Mouse (Mus musculus) olfactory bulb, adult 2 months (tissue): Measurements from ENCODE around the gene Ehf. TPM values are rescaled to one million over a fixed set of nuclear protein-coding genes. Genes with fewer than 3 reads are reported as not detected.

Source experiments
- H3K27ac ChIP-seq: fragments of 200-500 bp; 2 replicates; pipeline ENCODE4 v1.5.1; 2012; ENCODE audit warnings: low read depth, low read length; ENCODE audit not compliant: insufficient read depth
- H3K4me1 ChIP-seq: fragments of 200-500 bp; 2 replicates; pipeline ENCODE4 v1.6.1; 2012; ENCODE audit warnings: low read length; ENCODE audit not compliant: control insufficient read depth, insufficient read depth
- H3K4me3 ChIP-seq: fragments of 200-500 bp; 2 replicates; pipeline ENCODE4 v1.5.1; 2012; ENCODE audit warnings: mild to moderate bottlenecking, low read depth, low read length, moderate library complexity; ENCODE audit not compliant: insufficient read depth
- CTCF ChIP-seq: fragments of 200-500 bp; IDR thresholded peaks from 2 replicates; pipeline ENCODE4 v1.5.1; 2012; ENCODE audit warnings: low read depth, mild to moderate bottlenecking, low read length, moderate library complexity; ENCODE audit not compliant: insufficient read depth
- POLR2A ChIP-seq: fragments of 200-500 bp; IDR thresholded peaks from 2 replicates; pipeline ENCODE4 v1.6.1; 2012; ENCODE audit warnings: mild to moderate bottlenecking, low read depth, low read length, moderate library complexity; ENCODE audit not compliant: insufficient read depth
- WGBS: fragments of 180-500 bp; shearing (Covaris S2); methylation state at CpG from one replicate; pipeline ENCODE4 v1.1.7; 2018; 5-methylcytosine and 5-hydroxymethylcytosine counted together
- polyA plus RNA-seq: library from polyadenylated mRNA; stranded (reverse); fragments of >200 nt; gene quantifications from 2 replicates; pipeline ENCODE4 v1.2.4, GENCODE M21; 2012; ENCODE audit warnings: low replicate concordance; ENCODE audit not compliant: missing spikeins, insufficient read depth, insufficient read length

Gene Ehf
- polyA plus RNA-seq, 1 experiment = not detected

GRCm38 (mm10) chr2:103336000-103336399 lies 32.9 kb upstream of the Ehf start:
- 80% methylated on average over 3 of the region's 3 CpGs for WGBS
- Histone ChIP-seq H3K4me3 (no peak overlapping the region), H3K4me1 (no peaks in the 10 kb centered on the region), H3K27ac (no peak overlapping the region)
- no peak for TF ChIP-seq POLR2A
- no peak for TF ChIP-seq CTCF

GRCm38 (mm10) chr2:103331666-103332191 lies 28.7 kb upstream of the Ehf start:
- Histone ChIP-seq H3K27ac (no peak overlapping the region), H3K4me1 (no peaks in the 10 kb centered on the region), H3K4me3 (no peak overlapping the region)
- 92% methylated on average over 3 of the region's 3 CpGs for WGBS
- TF ChIP-seq POLR2A (no peak), CTCF (no peak)

GRCm38 (mm10) chr2:103328731-103329130 lies 25.7 kb upstream of the Ehf start:
- Histone ChIP-seq H3K4me3 (no peak overlapping the region), H3K27ac (no peak overlapping the region), H3K4me1 (0 out of 2 replicates have a peak, but pooled peaks cover 2% of the 10 kb centered on the region)
- 89% methylated on average over 4 of the region's 4 CpGs for WGBS
- TF ChIP-seq CTCF (no peak), POLR2A (no peak)

- H3K4me1 ChIP-seq = 0 out of 2 replicates have a peak, but pooled peaks cover 2% of the 10 kb centered on the region
- H3K27ac ChIP-seq = no peak overlapping the region
- H3K4me3 ChIP-seq = no peak overlapping the region
- TF ChIP-seq CTCF = no peak
- no peak for TF ChIP-seq POLR2A
- 78% methylated on average over 7 of the region's 7 CpGs for WGBS
Measured at GRCm38 (mm10) chr2:103325301-103326048, 22.4 kb upstream of the Ehf start.

GRCm38 (mm10) chr2:103324320-103324719 lies 21.2 kb upstream of the Ehf start:
- 77% methylated on average over 2 of the region's 2 CpGs for WGBS
- Histone ChIP-seq H3K4me3 (no peak overlapping the region), H3K27ac (no peak overlapping the region), H3K4me1 (0 out of 2 replicates have a peak, but pooled peaks cover 2% of the 10 kb centered on the region)
- TF ChIP-seq POLR2A = no peak
- TF ChIP-seq CTCF = no peak

- WGBS = 81% methylated on average over 1 of the region's 1 CpGs
- Histone ChIP-seq H3K4me3 (no peak overlapping the region), H3K4me1 (0 out of 2 replicates have a peak, but pooled peaks cover 2% of the 10 kb centered on the region), H3K27ac (no peak overlapping the region)
- TF ChIP-seq POLR2A (no peak), CTCF (no peak)
Measured at GRCm38 (mm10) chr2:103322171-103322570, 19.1 kb upstream of the Ehf start.

GRCm38 (mm10) chr2:103321638-103322037 lies 18.6 kb upstream of the Ehf start:
- Histone ChIP-seq H3K4me1 (0 out of 2 replicates have a peak, but pooled peaks cover 2% of the 10 kb centered on the region), H3K4me3 (no peak overlapping the region), H3K27ac (no peak overlapping the region)
- TF ChIP-seq POLR2A (no peak), CTCF (no peak)
- 72% methylated on average over 4 of the region's 4 CpGs for WGBS

GRCm38 (mm10) chr2:103314002-103314401 lies 10.9 kb upstream of the Ehf start:
- Histone ChIP-seq H3K4me1 (no peaks in the 10 kb centered on the region), H3K27ac (no peak overlapping the region), H3K4me3 (no peak overlapping the region)
- 98% methylated on average over 4 of the region's 4 CpGs for WGBS
- TF ChIP-seq POLR2A = no peak
- no peak for TF ChIP-seq CTCF

- no peak overlapping the region for H3K27ac ChIP-seq
- WGBS = 63% methylated on average over 4 of the region's 4 CpGs
- no peak for TF ChIP-seq CTCF
- TF ChIP-seq POLR2A = no peak
- H3K4me3 ChIP-seq = no peak overlapping the region
- H3K4me1 ChIP-seq = no peaks in the 10 kb centered on the region
Measured at GRCm38 (mm10) chr2:103312640-103313039, 9.6 kb upstream of the Ehf start.

GRCm38 (mm10) chr2:103310663-103311062 lies 7.6 kb upstream of the Ehf start:
- Histone ChIP-seq H3K4me1 (no peaks in the 10 kb centered on the region), H3K4me3 (no peak overlapping the region), H3K27ac (no peak overlapping the region)
- TF ChIP-seq POLR2A (no peak), CTCF (no peak)
- 67% methylated on average over 5 of the region's 5 CpGs for WGBS
